Mouse (Mus musculus) hindbrain, embryonic 12.5 days (tissue): Measurements from ENCODE around the gene Katna1. TPM values are rescaled to one million over a fixed set of nuclear protein-coding genes. Genes with fewer than 3 reads are reported as not detected.

Experiments used
- ATAC-seq: fragments of 200-750 bp; cut with Nextera tagmentation; 2 replicates; pipeline ENCODE4 v1.8.0; 2017; ENCODE audit warnings: moderate TSS enrichment; ENCODE audit not compliant: low FRiP score
- H3K27ac ChIP-seq: fragments of 300-500 bp; sonication (generic); 2 replicates; pipeline ENCODE4 v1.5.1; 2016; ENCODE audit warnings: mild to moderate bottlenecking
- H3K27me3 ChIP-seq: fragments of 300-500 bp; sonication (generic); 2 replicates; pipeline ENCODE4 v1.6.1; 2016; ENCODE audit warnings: mild to moderate bottlenecking
- H3K36me3 ChIP-seq: fragments of 300-500 bp; sonication (generic); 2 replicates; pipeline ENCODE4 v1.6.1; 2016; ENCODE audit warnings: mild to moderate bottlenecking
- H3K4me1 ChIP-seq: fragments of 300-500 bp; sonication (generic); 2 replicates; pipeline ENCODE4 v1.6.1; 2016
- H3K4me2 ChIP-seq: fragments of 300-500 bp; sonication (generic); replicated peaks from 2 replicates; pipeline ENCODE4 v1.6.1; 2016; ENCODE audit warnings: mild to moderate bottlenecking
- H3K4me3 ChIP-seq: fragments of 300-500 bp; sonication (generic); 2 replicates; pipeline ENCODE4 v1.5.1; 2016; ENCODE audit warnings: mild to moderate bottlenecking
- H3K9ac ChIP-seq: fragments of 300-500 bp; sonication (generic); 2 replicates; pipeline ENCODE4 v1.6.1; 2016; ENCODE audit warnings: mild to moderate bottlenecking, moderate library complexity
- H3K9me3 ChIP-seq: fragments of 300-500 bp; sonication (generic); replicated peaks from 2 replicates; pipeline ENCODE4 v1.6.1; 2016; ENCODE audit warnings: mild to moderate bottlenecking
- WGBS: fragments of 180-500 bp; shearing (Covaris S2); methylation state at CpG from one replicate; pipeline ENCODE4 v1.1.7; 2016; 5-methylcytosine and 5-hydroxymethylcytosine counted together
- polyA plus RNA-seq: library from polyadenylated mRNA; unstranded; fragments of >200 nt; fragmentation: Nextera tagmentation; extraction: Ambion mirVana; gene quantifications from 2 replicates; pipeline ENCODE4 v1.2.1, GENCODE M21; 2016

Gene Katna1
- polyA plus RNA-seq: 48.2 and 51.5 TPM in 2 replicates

GRCm38 (mm10) chr10:7725751-7726500, at the start of gene Katna1:
TSS of gene Katna1 (plus strand) at chr10:7726000.
- H3K4me2 ChIP-seq: peak within 1 kb of the TSS; percentile 73
- peak; percentile 99 for ATAC-seq
- H3K4me1 ChIP-seq: peaks cover 15% of the 10 kb centered on the region
- no peaks in the 10 kb centered on the region for H3K9me3 ChIP-seq
- WGBS: under 1% methylated on average over 49 of the region's 49 CpGs
- no peaks in the 10 kb centered on the region for H3K36me3 ChIP-seq
- H3K27ac ChIP-seq: peak within 1 kb of the TSS; percentile 64
- H3K27me3 ChIP-seq: no peaks in the 10 kb centered on the region
- peak within 1 kb of the TSS; percentile 78 for H3K9ac ChIP-seq
- H3K4me3 ChIP-seq: peak within 1 kb of the TSS; percentile 76

DNA sequence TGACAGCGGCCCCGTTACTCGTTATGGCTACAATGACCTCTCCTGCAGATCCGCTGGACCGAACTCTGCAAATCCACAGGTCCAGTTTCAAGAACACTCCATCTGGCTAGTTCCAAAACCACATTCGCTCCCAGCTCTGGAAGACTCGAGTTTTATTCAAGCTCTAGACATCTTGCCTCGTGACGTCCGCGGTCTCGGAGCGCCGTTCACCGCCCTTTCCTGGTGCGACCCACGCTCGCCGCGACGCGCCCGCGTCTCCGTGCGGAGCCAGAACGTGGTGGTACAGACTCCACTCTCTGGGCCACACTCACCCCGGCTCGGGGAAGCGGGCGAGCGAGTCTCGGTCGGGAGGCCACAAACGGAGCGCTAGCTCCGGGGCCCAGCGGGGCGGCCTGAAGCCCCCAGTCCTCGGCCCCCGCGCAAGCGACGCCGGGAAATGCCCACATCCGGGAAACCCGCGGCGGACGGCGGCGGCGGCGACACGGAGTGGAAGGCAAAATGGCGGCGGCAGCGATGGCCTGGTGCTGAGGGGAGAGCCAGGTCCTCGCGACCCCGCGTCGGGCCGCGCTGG, 45.0 kb upstream of the Katna1 start, which contains the start of the genes Pcmt1 and Lats1:
Pcmt1 (minus strand) TSS at position 406 of the 571 bp plus-strand sequence.
Lats1 (plus strand) TSS at position 484 of the 571 bp plus-strand sequence.
- peaks cover 27% of the 10 kb centered on the region for H3K36me3 ChIP-seq
- peak within 1 kb of the TSS; percentile 100 for H3K9ac ChIP-seq
- under 1% methylated on average over 53 of the region's 65 CpGs for WGBS
- peak within 1 kb of the TSS; percentile 63 for H3K4me2 ChIP-seq
- H3K4me3 ChIP-seq: peak within 1 kb of the TSS; percentile 100
- H3K4me1 ChIP-seq: peaks cover 29% of the 10 kb centered on the region
- H3K27me3 ChIP-seq: no peaks in the 10 kb centered on the region
- peak within 1 kb of the TSS; percentile 96 for H3K27ac ChIP-seq
- peak; percentile 90 for ATAC-seq
- H3K9me3 ChIP-seq: no peaks in the 10 kb centered on the region

- Histone ChIP-seq H3K36me3 (peaks cover 22% of the 10 kb centered on the region), H3K4me2 (peak overlapping the region; percentile 63), H3K27ac (peak overlapping the region; percentile 96), H3K9me3 (no peaks in the 10 kb centered on the region), H3K9ac (peak overlapping the region; percentile 100), H3K4me3 (peak overlapping the region; percentile 100), H3K4me1 (peaks cover 29% of the 10 kb centered on the region), H3K27me3 (no peaks in the 10 kb centered on the region)
- WGBS: under 1% methylated on average over 63 of the region's 64 CpGs
- ATAC-seq: peak; percentile 86
These were observed 44.3 kb upstream of the Katna1 start for GRCm38 (mm10) chr10:7681343-7682025.

- Histone ChIP-seq H3K27ac (no peak overlapping the region), H3K36me3 (peaks cover 15% of the 10 kb centered on the region)
These were observed 43.6 kb upstream of the Katna1 start for GRCm38 (mm10) chr10:7682249-7682648.

GRCm38 (mm10) chr10:7686902-7687301, 38.9 kb upstream of the Katna1 start:
- no peaks in the 10 kb centered on the region for H3K27me3 ChIP-seq
- no peak overlapping the region for H3K4me3 ChIP-seq
- 95% methylated on average over 6 of the region's 6 CpGs for WGBS
- peaks cover 9% of the 10 kb centered on the region for H3K36me3 ChIP-seq
- H3K9me3 ChIP-seq: no peaks in the 10 kb centered on the region
- no peak overlapping the region for H3K4me2 ChIP-seq
- H3K27ac ChIP-seq: no peak overlapping the region
- H3K4me1 ChIP-seq: peaks cover 13% of the 10 kb centered on the region
- no peak overlapping the region for H3K9ac ChIP-seq
- ATAC-seq: no peak

More at GRCm38 (mm10) chr10:7682249-7682648, 43.6 kb upstream of the Katna1 start:
- Histone ChIP-seq H3K4me2 (peak overlapping the region; percentile 63), H3K4me1 (peaks cover 29% of the 10 kb centered on the region), H3K4me3 (peak overlapping the region; percentile 100), H3K9ac (peak overlapping the region; percentile 100; the same call in 1 of the 2 replicates), H3K27me3 (no peaks in the 10 kb centered on the region), H3K9me3 (no peaks in the 10 kb centered on the region)
- ATAC-seq: no peak
- WGBS: 64% methylated on average over 3 of the region's 3 CpGs

- no peak for ATAC-seq
- H3K9ac ChIP-seq: no peak overlapping the region
- H3K9me3 ChIP-seq: no peaks in the 10 kb centered on the region
- no peak overlapping the region for H3K4me2 ChIP-seq
- H3K4me3 ChIP-seq: no peak overlapping the region
- no peak overlapping the region for H3K27ac ChIP-seq
- H3K36me3 ChIP-seq: peaks cover 79% of the 10 kb centered on the region
- H3K4me1 ChIP-seq: no peaks in the 10 kb centered on the region
- H3K27me3 ChIP-seq: no peaks in the 10 kb centered on the region
These were observed 30.5 kb upstream of the Katna1 start for GRCm38 (mm10) chr10:7695286-7695685.

GRCm38 (mm10) chr10:7700120-7700519, 25.7 kb upstream of the Katna1 start:
- no peak for ATAC-seq
- no peaks in the 10 kb centered on the region for H3K4me1 ChIP-seq
- H3K36me3 ChIP-seq: peaks cover 88% of the 10 kb centered on the region
- 93% methylated on average over 3 of the region's 3 CpGs for WGBS
- no peak overlapping the region for H3K9ac ChIP-seq
- H3K4me3 ChIP-seq: no peak overlapping the region
- H3K27ac ChIP-seq: no peak overlapping the region
- H3K27me3 ChIP-seq: no peaks in the 10 kb centered on the region
- no peaks in the 10 kb centered on the region for H3K9me3 ChIP-seq
- H3K4me2 ChIP-seq: no peak overlapping the region

GRCm38 (mm10) chr10:7702586-7702985, 23.2 kb upstream of the Katna1 start:
- Histone ChIP-seq H3K9ac (no peak overlapping the region), H3K36me3 (peaks cover 87% of the 10 kb centered on the region), H3K4me3 (no peak overlapping the region), H3K4me2 (no peak overlapping the region), H3K9me3 (no peaks in the 10 kb centered on the region), H3K4me1 (no peaks in the 10 kb centered on the region), H3K27me3 (no peaks in the 10 kb centered on the region), H3K27ac (no peak overlapping the region)
- no peak for ATAC-seq
- 91% methylated on average over 6 of the region's 6 CpGs for WGBS

DNA sequence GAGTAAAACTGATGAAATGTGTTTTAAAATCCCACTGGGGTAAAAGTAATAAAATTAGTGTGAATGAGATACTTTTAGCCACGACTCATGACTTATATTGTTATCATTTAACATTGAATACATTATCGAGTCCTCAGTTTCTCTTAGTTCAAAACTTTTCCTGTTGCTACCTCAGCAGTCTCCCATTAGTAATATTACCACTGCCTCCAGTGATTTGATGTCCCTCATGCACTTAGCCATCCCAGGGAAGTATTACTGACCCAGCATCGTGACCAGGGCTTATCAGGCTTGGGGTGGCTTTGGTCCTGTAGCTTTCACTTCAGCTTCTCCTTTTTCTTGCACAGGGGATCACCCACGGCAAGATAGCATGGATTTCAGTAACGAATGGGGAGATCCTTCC, 15.7 kb upstream of the Katna1 start:
- no peak overlapping the region for H3K4me3 ChIP-seq
- no peaks in the 10 kb centered on the region for H3K4me1 ChIP-seq
- no peaks in the 10 kb centered on the region for H3K27me3 ChIP-seq
- WGBS: 93% methylated on average over 5 of the region's 5 CpGs
- no peak for ATAC-seq
- H3K36me3 ChIP-seq: peaks cover 65% of the 10 kb centered on the region
- no peak overlapping the region for H3K4me2 ChIP-seq
- no peaks in the 10 kb centered on the region for H3K9me3 ChIP-seq
- H3K9ac ChIP-seq: no peak overlapping the region
- no peak overlapping the region for H3K27ac ChIP-seq

GRCm38 (mm10) chr10:7712506-7712905, 13.3 kb upstream of the Katna1 start:
- H3K9ac ChIP-seq: no peak overlapping the region
- H3K4me3 ChIP-seq: no peak overlapping the region
- H3K4me2 ChIP-seq: no peak overlapping the region
- H3K27ac ChIP-seq: no peak overlapping the region
- no peaks in the 10 kb centered on the region for H3K27me3 ChIP-seq
- ATAC-seq: no peak
- peaks cover 50% of the 10 kb centered on the region for H3K36me3 ChIP-seq
- no peaks in the 10 kb centered on the region for H3K9me3 ChIP-seq
- H3K4me1 ChIP-seq: no peaks in the 10 kb centered on the region
- 93% methylated on average over 13 of the region's 13 CpGs for whole genome bisulfite sequencing

DNA sequence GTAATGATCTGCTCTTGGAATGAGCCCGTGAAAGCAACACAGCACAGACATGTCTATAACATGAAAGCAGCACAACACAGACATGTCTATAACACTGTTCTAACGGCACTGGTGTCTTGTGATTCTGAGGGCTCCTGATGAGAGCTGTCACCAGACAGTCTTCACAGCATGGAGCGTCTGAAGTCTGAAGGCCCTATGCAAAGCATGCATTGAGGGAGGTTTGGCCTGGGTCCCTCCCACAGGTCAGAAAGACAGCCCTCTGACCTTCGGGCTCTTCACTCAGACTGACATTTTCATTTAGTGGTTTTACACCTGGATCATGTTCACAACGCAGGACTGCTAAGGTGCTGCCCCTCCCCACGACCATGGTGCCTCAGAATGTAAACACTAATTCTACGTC, 10.7 kb upstream of the Katna1 start:
- H3K4me1 ChIP-seq: no peaks in the 10 kb centered on the region
- no peaks in the 10 kb centered on the region for H3K9me3 ChIP-seq
- peaks cover 34% of the 10 kb centered on the region for H3K36me3 ChIP-seq
- no peak for ATAC-seq
- no peaks in the 10 kb centered on the region for H3K27me3 ChIP-seq
- no peak overlapping the region for H3K4me3 ChIP-seq
- no peak overlapping the region for H3K4me2 ChIP-seq
- no peak overlapping the region for H3K9ac ChIP-seq
- no peak overlapping the region for H3K27ac ChIP-seq
- 81% methylated on average over 7 of the region's 7 CpGs for WGBS

DNA sequence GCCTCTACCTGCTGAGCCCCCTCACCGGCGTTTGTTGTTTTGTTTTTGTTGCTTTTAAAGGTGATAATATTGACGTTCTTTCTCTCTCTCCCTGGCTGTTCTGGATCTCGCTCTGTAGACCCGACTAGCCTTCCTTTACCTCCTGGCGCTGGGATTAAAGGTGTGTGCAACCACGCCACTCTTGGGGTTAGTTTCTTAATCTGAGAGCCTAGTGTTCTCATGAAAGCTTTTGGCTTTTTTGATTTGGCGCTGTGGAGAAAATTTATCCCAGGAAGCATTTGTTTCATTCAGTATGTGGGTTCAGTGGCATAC, 657 bp downstream of the Katna1 start:
- Histone ChIP-seq H3K4me2 (peak overlapping the region; percentile 73), H3K4me3 (peak overlapping the region; percentile 76), H3K9ac (peak overlapping the region; percentile 78), H3K9me3 (no peaks in the 10 kb centered on the region), H3K4me1 (peaks cover 17% of the 10 kb centered on the region), H3K36me3 (no peaks in the 10 kb centered on the region), H3K27ac (0 out of 2 replicates have a peak overlapping the region, but pooled peaks have one; percentile 64), H3K27me3 (no peaks in the 10 kb centered on the region)
- no peak for ATAC-seq
- WGBS: under 1% methylated on average over 8 of the region's 8 CpGs
